Mouse (Mus musculus): ENCODE results near the gene Prpf19. TPM values are rescaled to one million over a fixed set of nuclear protein-coding genes. Genes with fewer than 3 reads are reported as not detected.

Prpf19 gene
- polyA plus RNA-seq, 1 experiment: 4.1 TPM

DNA sequence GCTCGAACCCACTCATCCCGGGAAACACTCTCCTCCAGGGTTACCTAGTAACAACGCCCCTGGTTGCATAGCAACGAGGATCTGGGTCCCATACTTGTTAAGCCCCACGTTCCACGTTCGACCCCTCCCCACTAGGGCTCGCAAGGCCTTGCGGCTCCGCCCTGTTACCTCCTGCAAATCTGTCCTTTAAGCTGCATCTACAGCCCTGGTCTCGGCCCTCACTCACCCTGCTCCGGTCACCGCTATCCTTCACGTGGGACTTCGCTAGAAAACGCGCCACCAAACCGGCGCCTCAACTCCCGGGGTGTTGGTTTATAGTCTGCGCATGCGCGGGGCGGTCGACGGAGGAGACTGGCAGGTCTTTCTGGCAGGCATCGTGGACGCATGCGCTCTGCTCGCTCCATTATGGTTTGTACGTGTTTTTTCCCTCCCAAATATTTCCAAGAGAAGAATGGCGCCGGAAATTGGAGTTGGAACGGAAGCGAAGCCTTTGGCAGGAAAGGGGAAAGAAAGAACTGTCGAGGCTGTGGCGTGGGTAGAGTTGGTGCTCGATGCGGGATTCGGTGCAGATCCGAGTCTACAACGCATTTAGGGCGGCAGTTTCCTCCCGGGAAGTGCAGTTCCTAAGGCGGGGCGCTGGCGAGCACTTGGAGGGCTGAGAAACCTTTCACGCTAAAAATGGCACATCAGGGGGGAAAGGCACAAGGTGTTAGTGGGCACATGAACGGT is 13.4 kb upstream of the Prpf19 start, which contains the start of gene Tmem109:
Tmem109 (minus strand) TSS at position 576 of the 729 bp plus-strand sequence.
- no peaks in the 10 kb centered on the region for H3K36me3 ChIP-seq (ENCODE audit: control insufficient read depth)
- H3K9me3 ChIP-seq (ENCODE audit: control insufficient read depth, low read length): no peaks in the 10 kb centered on the region
- no peaks in the 10 kb centered on the region; the same call in 1 of the 2 replicates for H3K27me3 ChIP-seq (ENCODE audit: control insufficient read depth)
- peak within 1 kb of the TSS; percentile 72 for H3K4me3 ChIP-seq (replicated peaks)
- H3K4me1 ChIP-seq (ENCODE audit: control insufficient read depth): peaks cover 26% of the 10 kb centered on the region
- no peak for TF ChIP-seq TAL1 (IDR thresholded peaks at IDR 0.05; ENCODE audit: low read length)
- TF ChIP-seq GATA1 (IDR thresholded peaks at IDR 0.05; ENCODE audit: low read length): no peak

- Histone ChIP-seq H3K4me1 (ENCODE audit: control insufficient read depth) (peaks cover 29% of the 10 kb centered on the region), H3K27me3 (ENCODE audit: control insufficient read depth) (no peaks in the 10 kb centered on the region), H3K36me3 (ENCODE audit: control insufficient read depth) (peaks cover 2% of the 10 kb centered on the region), H3K9me3 (ENCODE audit: control insufficient read depth, low read length) (no peaks in the 10 kb centered on the region), H3K4me3 (replicated peaks) (no peak overlapping the region)
- TF ChIP-seq GATA1 (IDR thresholded peaks at IDR 0.05; ENCODE audit: low read length) (no peak), TAL1 (IDR thresholded peaks at IDR 0.05; ENCODE audit: low read length) (no peak)
These were observed 2.8 kb upstream of the Prpf19 start for GRCm38 (mm10) chr19:10892201-10892600.

DNA sequence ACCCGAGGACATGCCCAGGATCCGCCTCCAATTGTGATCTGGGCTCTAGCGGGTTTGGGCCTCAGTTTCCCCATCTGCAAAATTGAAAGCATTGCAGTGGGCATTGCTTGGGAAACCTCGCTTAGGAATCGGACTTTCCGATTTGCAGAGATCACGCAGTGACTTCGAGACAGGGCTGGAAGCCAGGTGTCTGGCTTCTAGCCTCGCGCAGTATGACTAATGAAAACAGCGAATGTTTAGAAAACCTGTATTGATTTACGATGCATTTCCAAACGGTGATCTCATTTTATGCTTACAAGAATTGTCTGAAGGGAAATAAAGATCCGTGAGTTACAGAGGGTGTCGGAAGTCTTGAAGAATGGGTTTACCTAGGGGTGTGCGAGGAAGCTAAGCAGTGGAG is 677 bp downstream of the Prpf19 start:
- Histone ChIP-seq H3K4me3 (replicated peaks) (peak overlapping the region; percentile 88), H3K4me1 (ENCODE audit: control insufficient read depth) (peaks cover 32% of the 10 kb centered on the region), H3K27me3 (ENCODE audit: control insufficient read depth) (no peaks in the 10 kb centered on the region), H3K36me3 (ENCODE audit: control insufficient read depth) (peaks cover 37% of the 10 kb centered on the region), H3K9me3 (ENCODE audit: control insufficient read depth, low read length) (no peaks in the 10 kb centered on the region)
- TF ChIP-seq GATA1 (IDR thresholded peaks at IDR 0.05; ENCODE audit: low read length) (no peak), TAL1 (IDR thresholded peaks at IDR 0.05; ENCODE audit: low read length) (no peak)

DNA sequence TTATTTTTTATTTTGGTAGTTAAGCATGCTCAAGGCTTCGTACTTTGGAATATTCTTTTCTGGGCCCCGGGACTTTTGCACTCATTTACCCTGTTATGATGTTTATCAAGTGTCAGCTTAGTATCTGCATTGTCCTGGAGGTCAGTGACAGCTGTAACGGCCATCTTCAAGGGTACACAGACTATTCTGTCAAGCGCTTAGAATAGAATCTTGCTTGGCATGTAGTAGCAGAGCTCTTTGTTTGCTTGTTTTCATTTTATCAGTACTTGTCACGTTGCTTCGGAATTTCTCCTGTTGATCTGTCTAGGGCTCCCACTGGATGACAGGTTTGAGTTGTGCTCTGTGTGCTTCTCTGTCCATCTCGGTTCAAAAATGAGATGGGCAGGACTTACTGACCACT is 1.8 kb downstream of the Prpf19 start:
- Histone ChIP-seq H3K4me1 (ENCODE audit: control insufficient read depth) (peaks cover 32% of the 10 kb centered on the region), H3K27me3 (ENCODE audit: control insufficient read depth) (no peaks in the 10 kb centered on the region), H3K36me3 (ENCODE audit: control insufficient read depth) (peaks cover 48% of the 10 kb centered on the region), H3K9me3 (ENCODE audit: control insufficient read depth, low read length) (no peaks in the 10 kb centered on the region), H3K4me3 (replicated peaks) (peak overlapping the region; percentile 88)
- no peak for TF ChIP-seq GATA1 (IDR thresholded peaks at IDR 0.05; ENCODE audit: low read length)
- TF ChIP-seq TAL1 (IDR thresholded peaks at IDR 0.05; ENCODE audit: low read length): no peak

- Histone ChIP-seq H3K27me3 (ENCODE audit: control insufficient read depth) (no peaks in the 10 kb centered on the region), H3K9me3 (ENCODE audit: control insufficient read depth, low read length) (no peaks in the 10 kb centered on the region), H3K4me3 (replicated peaks) (no peak overlapping the region), H3K4me1 (ENCODE audit: control insufficient read depth) (peaks cover 32% of the 10 kb centered on the region), H3K36me3 (ENCODE audit: control insufficient read depth) (peaks cover 55% of the 10 kb centered on the region)
- no peak for TF ChIP-seq GATA1 (IDR thresholded peaks at IDR 0.05; ENCODE audit: low read length)
- no peak for TF ChIP-seq TAL1 (IDR thresholded peaks at IDR 0.05; ENCODE audit: low read length)
These were observed 2.5 kb downstream of the Prpf19 start for GRCm38 (mm10) chr19:10897491-10897890.

- no peaks in the 10 kb centered on the region for H3K9me3 ChIP-seq (ENCODE audit: control insufficient read depth, low read length)
- H3K27me3 ChIP-seq (ENCODE audit: control insufficient read depth): no peaks in the 10 kb centered on the region
- TF ChIP-seq TAL1 (IDR thresholded peaks at IDR 0.05; ENCODE audit: low read length) (no peak), GATA1 (IDR thresholded peaks at IDR 0.05; ENCODE audit: low read length) (no peak)
- H3K36me3 ChIP-seq (ENCODE audit: control insufficient read depth): peaks cover 83% of the 10 kb centered on the region
- H3K4me1 ChIP-seq (ENCODE audit: control insufficient read depth): peaks cover 21% of the 10 kb centered on the region
- H3K4me3 ChIP-seq (replicated peaks): no peak overlapping the region
These were observed 5.3 kb downstream of the Prpf19 start for GRCm38 (mm10) chr19:10900315-10900714.

GRCm38 (mm10) chr19:10901046-10901445 is 6.0 kb downstream of the Prpf19 start:
- Histone ChIP-seq H3K4me3 (replicated peaks) (no peak overlapping the region), H3K36me3 (ENCODE audit: control insufficient read depth) (peaks cover 90% of the 10 kb centered on the region), H3K9me3 (ENCODE audit: control insufficient read depth, low read length) (no peaks in the 10 kb centered on the region), H3K27me3 (ENCODE audit: control insufficient read depth) (no peaks in the 10 kb centered on the region), H3K4me1 (ENCODE audit: control insufficient read depth) (peaks cover 14% of the 10 kb centered on the region)
- TF ChIP-seq GATA1 (IDR thresholded peaks at IDR 0.05; ENCODE audit: low read length): no peak
- TF ChIP-seq TAL1 (IDR thresholded peaks at IDR 0.05; ENCODE audit: low read length): no peak

DNA sequence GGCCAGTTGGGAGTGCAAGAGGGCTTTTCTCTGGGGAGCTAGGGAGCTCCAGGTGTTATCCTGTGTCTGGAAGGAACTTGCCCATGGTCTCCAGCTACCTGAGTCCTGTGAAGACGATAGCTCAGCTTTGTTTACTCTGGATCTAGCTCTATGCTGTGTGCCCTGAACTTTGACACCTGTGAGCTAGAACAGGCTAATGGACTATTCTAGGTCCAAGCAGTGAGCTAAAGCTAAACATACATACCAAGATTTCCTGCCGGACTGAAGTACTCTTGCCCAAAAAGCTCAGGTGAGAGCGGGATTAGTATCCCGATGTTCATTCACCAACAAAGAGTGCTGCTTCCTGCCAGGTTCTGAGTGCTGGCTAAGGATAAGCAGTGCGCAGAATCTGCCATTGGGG is 9.5 kb downstream of the Prpf19 start:
- Histone ChIP-seq H3K36me3 (ENCODE audit: control insufficient read depth) (peaks cover 88% of the 10 kb centered on the region), H3K4me3 (replicated peaks) (no peak overlapping the region), H3K4me1 (ENCODE audit: control insufficient read depth) (no peaks in the 10 kb centered on the region), H3K27me3 (ENCODE audit: control insufficient read depth) (no peaks in the 10 kb centered on the region), H3K9me3 (ENCODE audit: control insufficient read depth, low read length) (no peaks in the 10 kb centered on the region)
- TF ChIP-seq GATA1 (IDR thresholded peaks at IDR 0.05; ENCODE audit: low read length) (no peak), TAL1 (IDR thresholded peaks at IDR 0.05; ENCODE audit: low read length) (no peak)

DNA sequence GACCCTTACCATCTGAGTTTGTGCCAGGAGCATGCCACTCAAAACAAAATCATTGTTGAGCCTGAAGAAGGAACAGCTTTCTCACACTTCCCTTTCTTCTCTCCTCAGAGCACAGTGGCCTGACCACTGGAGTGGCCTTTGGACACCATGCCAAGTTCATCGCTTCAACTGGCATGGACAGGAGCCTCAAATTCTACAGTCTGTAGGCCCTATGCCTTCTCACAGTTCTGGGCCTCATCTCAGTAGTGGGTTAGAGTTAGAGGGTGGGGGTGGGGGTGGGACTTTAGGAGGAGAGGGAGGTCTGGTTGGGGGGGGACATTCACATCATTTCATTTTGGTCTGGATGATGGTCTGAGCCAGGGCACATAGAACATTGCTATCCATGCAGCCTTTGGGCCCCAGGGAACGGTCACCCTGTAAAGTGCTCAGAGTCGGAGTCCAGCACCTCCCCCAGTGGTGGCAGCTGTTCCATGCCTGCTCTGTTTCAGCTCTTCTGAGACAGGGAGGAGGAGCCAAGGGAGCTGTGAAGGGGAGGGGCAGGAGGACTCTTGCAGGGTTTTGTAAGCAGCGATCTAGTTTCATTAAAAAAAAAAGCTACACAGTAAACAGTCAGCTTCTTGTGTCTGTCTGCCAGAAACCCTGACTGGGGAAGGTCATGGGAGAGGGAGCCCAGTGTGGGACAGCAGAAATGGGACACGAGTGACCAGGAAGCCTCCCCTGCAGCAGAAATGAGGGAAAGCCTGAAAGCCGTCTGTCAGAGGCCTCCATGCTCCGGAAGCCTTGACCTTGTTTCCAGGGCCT is 10.1 kb downstream of the Prpf19 start:
- H3K4me1 ChIP-seq (ENCODE audit: control insufficient read depth): no peaks in the 10 kb centered on the region
- no peak overlapping the region for H3K4me3 ChIP-seq (replicated peaks)
- no peak for TF ChIP-seq TAL1 (IDR thresholded peaks at IDR 0.05; ENCODE audit: low read length)
- TF ChIP-seq GATA1 (IDR thresholded peaks at IDR 0.05; ENCODE audit: low read length): no peak

More for the DNA sequence above, 10.1 kb downstream of the Prpf19 start:
- Histone ChIP-seq H3K36me3 (ENCODE audit: control insufficient read depth) (peaks cover 82% of the 10 kb centered on the region), H3K27me3 (ENCODE audit: control insufficient read depth) (no peaks in the 10 kb centered on the region), H3K9me3 (ENCODE audit: control insufficient read depth, low read length) (no peaks in the 10 kb centered on the region)
